Mouse (Mus musculus) testis, postnatal 10 days (tissue): Measurements from ENCODE around the gene Zmym2.

ENCODE experiments used
- DNase-seq: peaks from one replicate; pipeline ENCODE4 v3.0.0; 2021; ENCODE audit warnings: low spot score

Zmym2 gene

GRCm38 (mm10) chr14:56918532-56918931 lies 32.1 kb downstream of the Zmym2 start:
- DNase-seq: no peak

GRCm38 (mm10) chr14:56935481-56935880 lies 49.0 kb downstream of the Zmym2 start:
- no peak for DNase-seq

- no peak for DNase-seq
Measured at GRCm38 (mm10) chr14:56939903-56940302, 53.5 kb downstream of the Zmym2 start.

- DNase-seq: no peak
Measured at GRCm38 (mm10) chr14:56952928-56953327, 66.5 kb downstream of the Zmym2 start.

DNA sequence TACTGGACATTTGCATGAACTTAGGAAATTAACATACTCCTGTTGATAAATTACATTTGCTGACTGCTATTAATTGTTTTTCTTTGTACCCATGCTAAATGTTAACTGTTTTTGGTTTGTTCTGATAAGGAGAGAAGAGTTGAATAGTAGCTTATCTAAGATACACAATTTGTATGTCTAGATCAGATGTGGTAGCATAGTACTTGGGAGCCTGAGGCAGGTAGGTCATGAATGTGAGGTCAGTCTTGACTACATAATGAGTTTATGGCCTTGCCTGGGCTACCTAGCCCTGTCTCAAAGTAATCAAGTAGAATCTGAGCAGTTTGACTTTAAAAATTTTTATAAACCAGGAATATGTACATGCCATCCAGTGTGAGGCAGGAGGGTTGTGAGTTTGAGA lies 67.9 kb downstream of the Zmym2 start:
- DNase-seq: no peak

- DNase-seq: no peak
Measured at GRCm38 (mm10) chr14:56963969-56964734, 77.7 kb downstream of the Zmym2 start.

GRCm38 (mm10) chr14:56969653-56970052 lies 83.2 kb downstream of the Zmym2 start:
- no peak for DNase-seq

GRCm38 (mm10) chr14:56970160-56970559 lies 83.7 kb downstream of the Zmym2 start:
- no peak for DNase-seq

GRCm38 (mm10) chr14:56978045-56978655 lies 91.7 kb downstream of the Zmym2 start:
- DNase-seq: no peak

- no peak for DNase-seq
Measured at GRCm38 (mm10) chr14:56988621-56989020, 102.2 kb downstream of the Zmym2 start.
